Mouse (Mus musculus) thymus, postnatal 4 days (tissue): ENCODE results near the gene Katnbl1.

Experiments used
- DNase-seq: peaks from one replicate; pipeline ENCODE4 v3.0.0; 2021

Gene Katnbl1

DNA sequence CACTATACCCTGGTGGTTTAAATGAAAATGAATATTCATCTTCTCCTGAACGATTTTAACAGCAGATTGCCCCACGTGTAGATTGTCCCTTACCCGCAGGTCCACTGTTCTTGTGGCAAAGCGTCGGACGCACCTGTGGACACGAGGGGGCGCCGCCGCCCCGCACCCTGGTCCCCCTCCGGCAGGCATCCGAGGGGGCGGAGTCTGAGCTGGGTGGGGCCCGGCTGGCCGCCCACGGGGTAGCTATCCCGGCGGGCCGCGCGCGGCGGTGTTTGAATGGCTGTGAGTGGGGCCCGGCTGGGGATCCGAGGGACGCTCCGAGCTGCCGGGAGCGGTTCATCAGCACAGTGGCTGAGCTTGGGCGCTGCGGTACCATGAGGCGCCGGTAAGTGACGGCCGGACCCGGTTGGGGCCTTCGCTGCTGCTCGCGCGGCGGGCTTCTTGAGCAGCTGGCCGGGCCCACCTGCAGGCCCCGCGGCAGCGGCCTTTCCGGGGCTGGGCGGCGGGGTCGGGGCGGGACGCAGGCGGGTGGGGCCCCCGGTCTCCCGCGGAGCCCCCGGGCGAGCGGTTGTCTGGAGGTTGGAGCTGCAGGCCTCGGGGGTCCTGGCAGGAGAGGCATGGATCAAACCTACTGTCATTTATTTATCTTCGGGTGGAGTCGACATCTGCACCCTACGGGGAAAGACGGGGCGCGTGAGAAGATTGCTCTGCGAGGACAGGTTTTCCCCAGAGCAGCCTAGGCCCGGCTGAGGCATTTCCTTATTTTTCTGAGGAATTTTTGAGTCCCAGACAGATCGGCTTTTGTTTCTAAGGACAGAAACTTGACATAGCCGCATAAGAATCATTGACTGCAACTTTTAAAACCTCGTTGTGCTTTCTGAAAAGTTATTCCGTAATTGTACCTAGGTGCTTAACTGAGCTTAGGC, at the start of gene Katnbl1:
TSS of gene Katnbl1 (plus strand) at position 239 of the 926 bp plus-strand sequence.
- DNase-seq = peak; percentile 99

- DNase-seq = no peak
These were observed 46.7 kb upstream of the Katnbl1 start for GRCm38 (mm10) chr2:112332051-112332898.

- DNase-seq = no peak
These were observed 41.8 kb upstream of the Katnbl1 start for GRCm38 (mm10) chr2:112337211-112337610.

GRCm38 (mm10) chr2:112339736-112340135, 39.3 kb upstream of the Katnbl1 start:
- peak; percentile 31 for DNase-seq

- DNase-seq = no peak
These were observed 37.9 kb upstream of the Katnbl1 start for GRCm38 (mm10) chr2:112341117-112341516.

- DNase-seq = no peak
These were observed 30.8 kb upstream of the Katnbl1 start for GRCm38 (mm10) chr2:112348246-112348645.

GRCm38 (mm10) chr2:112353685-112354455, 25.1 kb upstream of the Katnbl1 start:
- DNase-seq = no peak

- DNase-seq = no peak
These were observed 19.4 kb upstream of the Katnbl1 start for GRCm38 (mm10) chr2:112359611-112360010.

- no peak for DNase-seq
These were observed 18.8 kb upstream of the Katnbl1 start for GRCm38 (mm10) chr2:112360012-112360780.

GRCm38 (mm10) chr2:112360781-112361169, 18.2 kb upstream of the Katnbl1 start:
- no peak for DNase-seq

DNA sequence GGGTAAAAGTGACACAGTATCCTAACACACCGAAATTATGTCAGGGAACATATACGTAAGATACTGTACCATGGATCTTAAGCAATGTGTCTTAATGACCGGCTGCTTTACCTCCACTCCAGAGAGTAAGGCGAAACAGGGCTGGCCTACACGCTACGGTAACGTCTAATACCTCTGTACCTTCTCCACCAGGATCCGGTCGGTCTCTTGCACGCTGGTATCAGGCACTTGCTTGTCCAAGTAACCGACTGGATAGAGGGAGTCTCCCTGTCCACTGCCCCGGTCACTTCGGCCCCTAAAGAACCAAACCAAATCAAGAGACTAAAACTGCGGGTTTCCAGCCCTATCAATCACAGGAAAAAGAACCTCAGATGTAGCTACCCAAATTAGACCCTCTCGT, 11.8 kb upstream of the Katnbl1 start:
- DNase-seq = peak; percentile 20

- DNase-seq = peak; percentile 93
These were observed 11.0 kb upstream of the Katnbl1 start, which contains the start of gene Emc4 for GRCm38 (mm10) chr2:112367726-112368673. Emc4 (minus strand) TSS chr2:112368027.

DNA sequence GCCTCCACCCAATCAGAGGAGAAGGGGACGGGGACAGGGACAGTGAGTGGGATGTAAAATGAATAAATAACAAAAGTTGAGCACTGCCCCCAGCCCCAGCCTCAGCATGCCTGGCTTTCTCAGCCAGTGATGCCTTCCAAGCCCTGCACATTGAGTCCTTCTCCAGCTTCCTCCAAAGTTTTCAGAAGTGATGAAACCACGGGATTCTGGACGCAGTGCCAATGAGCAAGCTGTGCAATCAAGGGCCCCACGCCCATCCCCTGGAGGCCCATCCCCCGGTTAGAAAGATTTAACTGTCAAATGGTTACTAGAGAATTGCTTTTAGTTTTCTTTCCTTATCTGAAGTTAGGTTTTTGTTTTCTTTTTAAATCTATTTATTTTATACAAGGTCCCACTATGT, 9.1 kb upstream of the Katnbl1 start:
- no peak for DNase-seq

- DNase-seq = no peak
These were observed 5.9 kb upstream of the Katnbl1 start for GRCm38 (mm10) chr2:112373141-112373540.

GRCm38 (mm10) chr2:112374610-112375009, 4.4 kb upstream of the Katnbl1 start:
- DNase-seq = no peak

DNA sequence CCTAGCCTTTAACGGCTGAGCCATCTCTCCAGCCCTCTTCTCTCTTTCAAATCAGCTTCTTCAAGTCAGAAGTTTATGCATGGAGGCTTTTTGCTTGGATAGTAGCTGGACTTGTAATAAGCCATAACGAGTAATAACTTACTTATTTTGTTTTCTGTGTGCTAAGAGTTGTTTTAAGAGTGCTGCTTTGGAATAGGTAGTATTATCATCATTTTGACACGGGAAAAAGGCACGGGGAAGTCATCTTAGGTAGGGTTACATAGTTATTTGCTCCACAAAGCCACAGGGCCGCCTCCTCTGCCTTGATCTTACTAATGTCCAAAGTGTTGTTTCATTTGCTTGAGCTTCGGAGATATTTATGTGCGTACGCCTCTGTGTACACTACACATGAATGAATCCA, 1.1 kb downstream of the Katnbl1 start:
- no peak for DNase-seq

- no peak for DNase-seq
These were observed 2.2 kb downstream of the Katnbl1 start for GRCm38 (mm10) chr2:112381219-112381618.

DNA sequence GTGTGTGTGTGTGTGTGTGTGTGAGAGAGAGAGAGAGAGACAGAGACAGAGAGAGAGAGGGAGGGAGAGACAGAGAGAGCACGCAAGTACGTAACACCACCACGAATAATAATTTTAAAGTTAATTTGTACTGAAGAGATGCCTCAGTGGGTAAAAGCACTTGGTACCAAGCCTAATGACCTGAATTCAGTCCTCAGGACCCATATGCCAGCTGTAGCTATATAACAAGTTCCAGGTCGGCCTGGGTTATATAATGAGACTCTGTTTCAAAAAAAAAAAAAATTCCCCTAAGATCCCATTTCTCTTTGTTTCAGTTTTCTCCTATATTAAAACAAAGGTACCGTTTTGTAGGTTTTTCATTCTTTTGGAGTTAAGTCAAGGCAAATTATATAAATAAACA, 11.8 kb downstream of the Katnbl1 start:
- DNase-seq = no peak

- no peak for DNase-seq
These were observed 12.5 kb downstream of the Katnbl1 start for GRCm38 (mm10) chr2:112391346-112392000.

DNA sequence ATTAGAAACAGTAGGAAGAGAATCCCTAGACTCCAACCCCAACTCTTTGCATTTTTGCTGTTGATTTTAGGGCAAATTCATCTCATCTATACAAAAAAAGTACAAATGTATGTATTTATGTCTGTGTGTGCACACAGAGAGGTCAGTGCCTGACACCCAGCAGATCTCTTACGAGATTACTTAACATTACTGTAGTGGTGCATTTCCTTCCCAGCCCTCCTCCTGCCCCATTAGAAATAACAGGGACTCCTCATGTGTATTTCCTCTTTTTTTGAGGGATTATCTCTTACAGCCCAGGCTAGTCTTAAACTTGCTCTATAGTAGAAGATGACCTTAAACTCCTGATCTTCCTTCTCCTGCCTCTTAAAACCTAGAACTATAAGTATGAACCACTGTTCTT, 13.7 kb downstream of the Katnbl1 start:
- no peak for DNase-seq
